Mouse (Mus musculus) midbrain, embryonic 15.5 days (tissue): ENCODE data around the gene Hspa1b. TPM values are rescaled to one million over a fixed set of nuclear protein-coding genes. Genes with fewer than 3 reads are reported as not detected.

Experiments used
- ATAC-seq: fragments of 200-750 bp; cut with Nextera tagmentation; replicated peaks from 2 replicates; pipeline ENCODE4 v1.8.0; 2017; ENCODE audit warnings: moderate TSS enrichment
- H3K27ac ChIP-seq: fragments of 300-500 bp; sonication (generic); 2 replicates; pipeline ENCODE4 v1.5.1; 2015; ENCODE audit warnings: mild to moderate bottlenecking, inconsistent platforms
- H3K27me3 ChIP-seq: fragments of 300-500 bp; sonication (generic); replicated peaks from 2 replicates; pipeline ENCODE4 v1.6.1; 2015; ENCODE audit warnings: inconsistent platforms
- H3K36me3 ChIP-seq: fragments of 300-500 bp; sonication (generic); replicated peaks from 2 replicates; pipeline ENCODE4 v1.6.1; 2015; ENCODE audit warnings: inconsistent platforms
- H3K4me1 ChIP-seq: fragments of 300-500 bp; sonication (generic); 2 replicates; pipeline ENCODE4 v1.6.1; 2015; ENCODE audit warnings: inconsistent platforms
- H3K4me2 ChIP-seq: fragments of 300-500 bp; sonication (generic); 2 replicates; pipeline ENCODE4 v1.6.1; 2015; ENCODE audit warnings: inconsistent platforms, mild to moderate bottlenecking, moderate library complexity
- H3K4me3 ChIP-seq: fragments of 300-500 bp; sonication (generic); 2 replicates; pipeline ENCODE4 v1.5.1; 2015; ENCODE audit warnings: mild to moderate bottlenecking, inconsistent platforms
- H3K9ac ChIP-seq: fragments of 300-500 bp; sonication (generic); 2 replicates; pipeline ENCODE4 v1.6.1; 2015; ENCODE audit warnings: mild to moderate bottlenecking, inconsistent platforms
- H3K9me3 ChIP-seq: fragments of 300-500 bp; sonication (generic); 2 replicates; pipeline ENCODE4 v1.6.1; 2016; ENCODE audit warnings: inconsistent platforms
- WGBS: fragments of 180-500 bp; shearing (Covaris S2); methylation state at CpG from one replicate; pipeline ENCODE4 v1.1.7; 2015; ENCODE audit warnings: mixed read lengths; 5-methylcytosine and 5-hydroxymethylcytosine counted together
- polyA plus RNA-seq: library from polyadenylated mRNA; unstranded; fragments of >200 nt; fragmentation: Nextera tagmentation; extraction: Ambion mirVana; gene quantifications from 2 replicates; pipeline ENCODE4 v1.2.1, GENCODE M21; 2015

Gene Hspa1b
- polyA plus RNA-seq, 1 experiment from 2014 or later, result 0.31 TPM

- 85% methylated on average over 8 of the region's 8 CpGs for WGBS
- no peak for ATAC-seq
- peak overlapping the region; percentile 88 for H3K9ac ChIP-seq
Measured at GRCm38 (mm10) chr17:34932287-34932686, 26.8 kb downstream of the Hspa1b start.

GRCm38 (mm10) chr17:34931735-34932098 is 27.3 kb downstream of the Hspa1b start:
- peak overlapping the region; percentile 93 for H3K4me3 ChIP-seq
- ATAC-seq, result peak; percentile 74
- no peaks in the 10 kb centered on the region for H3K27me3 ChIP-seq
- 9% methylated on average over 14 of the region's 14 CpGs for WGBS
- H3K36me3 ChIP-seq, result peaks cover 9% of the 10 kb centered on the region; the same call in 1 of the 2 replicates
- H3K4me1 ChIP-seq, result peaks cover 12% of the 10 kb centered on the region
- peak overlapping the region; percentile 81 for H3K4me2 ChIP-seq
- peak overlapping the region; percentile 77 for H3K27ac ChIP-seq
- no peaks in the 10 kb centered on the region for H3K9me3 ChIP-seq
- H3K9ac ChIP-seq, result peak overlapping the region; percentile 88

More at GRCm38 (mm10) chr17:34932287-34932686, 26.8 kb downstream of the Hspa1b start:
- H3K4me3 ChIP-seq, result peak overlapping the region; percentile 93
- H3K9me3 ChIP-seq, result no peaks in the 10 kb centered on the region
- H3K27ac ChIP-seq, result no peak overlapping the region
- H3K4me1 ChIP-seq, result peaks cover 12% of the 10 kb centered on the region
- peaks cover 9% of the 10 kb centered on the region; the same call in 1 of the 2 replicates for H3K36me3 ChIP-seq
- H3K4me2 ChIP-seq, result peak overlapping the region; percentile 81
- H3K27me3 ChIP-seq, result no peaks in the 10 kb centered on the region

- Histone ChIP-seq H3K4me2 (peak within 1 kb of the TSS; percentile 81), H3K27me3 (no peaks in the 10 kb centered on the region), H3K27ac (peak within 1 kb of the TSS; percentile 77), H3K9ac (peak within 1 kb of the TSS; percentile 88), H3K36me3 (peaks cover 9% of the 10 kb centered on the region; the same call in 1 of the 2 replicates), H3K4me1 (peaks cover 12% of the 10 kb centered on the region), H3K9me3 (no peaks in the 10 kb centered on the region), H3K4me3 (peak within 1 kb of the TSS; percentile 93)
- under 1% methylated on average over 38 of the region's 38 CpGs for WGBS
- peak; percentile 98 for ATAC-seq
Measured at GRCm38 (mm10) chr17:34931061-34931734, 27.8 kb downstream of the Hspa1b start, which contains the start of gene Neu1. Gene Neu1 (plus strand): TSS chr17:34931253.

GRCm38 (mm10) chr17:34928841-34929240 is 30.2 kb downstream of the Hspa1b start:
- no peaks in the 10 kb centered on the region for H3K9me3 ChIP-seq
- H3K4me1 ChIP-seq, result peaks cover 12% of the 10 kb centered on the region
- H3K4me3 ChIP-seq, result no peak overlapping the region
- H3K27ac ChIP-seq, result no peak overlapping the region
- ATAC-seq, result no peak
- no peak overlapping the region for H3K9ac ChIP-seq
- H3K4me2 ChIP-seq, result no peak overlapping the region
- 78% methylated on average over 4 of the region's 4 CpGs for WGBS
- 0 out of 2 replicates have a peak, but pooled peaks cover 3% of the 10 kb centered on the region for H3K36me3 ChIP-seq
- no peaks in the 10 kb centered on the region for H3K27me3 ChIP-seq

- 90% methylated on average over 18 of the region's 18 CpGs for WGBS
- H3K4me3 ChIP-seq, result no peak overlapping the region
- no peak for ATAC-seq
- H3K9ac ChIP-seq, result no peak overlapping the region
- no peaks in the 10 kb centered on the region for H3K36me3 ChIP-seq
- H3K4me1 ChIP-seq, result peaks cover 9% of the 10 kb centered on the region
- H3K4me2 ChIP-seq, result no peak overlapping the region
- no peaks in the 10 kb centered on the region for H3K27me3 ChIP-seq
- no peak overlapping the region for H3K27ac ChIP-seq
- H3K9me3 ChIP-seq, result no peaks in the 10 kb centered on the region
Measured at GRCm38 (mm10) chr17:34927306-34928019, 31.6 kb downstream of the Hspa1b start.

- ATAC-seq, result no peak
- H3K9ac ChIP-seq, result no peak overlapping the region
- WGBS, result 62% methylated on average over 5 of the region's 5 CpGs
- no peaks in the 10 kb centered on the region for H3K36me3 ChIP-seq
- H3K9me3 ChIP-seq, result no peaks in the 10 kb centered on the region
- H3K4me2 ChIP-seq, result no peak overlapping the region
- H3K4me3 ChIP-seq, result no peak overlapping the region
- H3K4me1 ChIP-seq, result no peaks in the 10 kb centered on the region
- no peak overlapping the region for H3K27ac ChIP-seq
- H3K27me3 ChIP-seq, result no peaks in the 10 kb centered on the region
Measured at GRCm38 (mm10) chr17:34924258-34924657, 34.8 kb downstream of the Hspa1b start.

- no peak for ATAC-seq
- no peaks in the 10 kb centered on the region for H3K36me3 ChIP-seq
Measured at GRCm38 (mm10) chr17:34922939-34923338, 36.1 kb downstream of the Hspa1b start.

GRCm38 (mm10) chr17:34917188-34917587 is 41.9 kb downstream of the Hspa1b start:
- no peak for ATAC-seq
- Histone ChIP-seq H3K9ac (no peak overlapping the region), H3K36me3 (peaks cover 17% of the 10 kb centered on the region), H3K27me3 (no peaks in the 10 kb centered on the region), H3K4me1 (no peaks in the 10 kb centered on the region), H3K27ac (no peak overlapping the region), H3K4me3 (no peak overlapping the region), H3K4me2 (no peak overlapping the region), H3K9me3 (no peaks in the 10 kb centered on the region)
- 79% methylated on average over 9 of the region's 9 CpGs for WGBS

More at GRCm38 (mm10) chr17:34922939-34923338, 36.1 kb downstream of the Hspa1b start:
- H3K4me3 ChIP-seq, result no peak overlapping the region
- H3K4me1 ChIP-seq, result no peaks in the 10 kb centered on the region
- no peaks in the 10 kb centered on the region for H3K27me3 ChIP-seq
- no peak overlapping the region for H3K9ac ChIP-seq
- no peaks in the 10 kb centered on the region for H3K9me3 ChIP-seq
- H3K27ac ChIP-seq, result no peak overlapping the region
- H3K4me2 ChIP-seq, result no peak overlapping the region
- 51% methylated on average over 6 of the region's 6 CpGs for WGBS

- no peak for ATAC-seq
- no peaks in the 10 kb centered on the region for H3K9me3 ChIP-seq
- 83% methylated on average over 5 of the region's 5 CpGs for WGBS
- H3K27ac ChIP-seq, result no peak overlapping the region
- no peaks in the 10 kb centered on the region for H3K27me3 ChIP-seq
- no peaks in the 10 kb centered on the region for H3K4me1 ChIP-seq
- H3K36me3 ChIP-seq, result peaks cover 26% of the 10 kb centered on the region
- no peak overlapping the region for H3K4me2 ChIP-seq
- no peak overlapping the region for H3K4me3 ChIP-seq
- no peak overlapping the region for H3K9ac ChIP-seq
Measured at GRCm38 (mm10) chr17:34916316-34916715, 42.7 kb downstream of the Hspa1b start.

GRCm38 (mm10) chr17:34915410-34915831 is 43.6 kb downstream of the Hspa1b start:
- no peak overlapping the region for H3K4me3 ChIP-seq
- H3K9me3 ChIP-seq, result no peaks in the 10 kb centered on the region
- WGBS, result 22% methylated on average over 11 of the region's 11 CpGs
- no peaks in the 10 kb centered on the region for H3K27me3 ChIP-seq
- H3K4me2 ChIP-seq, result no peak overlapping the region
- no peak for ATAC-seq
- H3K9ac ChIP-seq, result no peak overlapping the region
- no peak overlapping the region for H3K27ac ChIP-seq
- H3K36me3 ChIP-seq, result peaks cover 34% of the 10 kb centered on the region
- no peaks in the 10 kb centered on the region for H3K4me1 ChIP-seq

GRCm38 (mm10) chr17:34913930-34914665 is 44.9 kb downstream of the Hspa1b start, which contains the start of gene Slc44a4:
Gene Slc44a4 (plus strand): TSS chr17:34914466.
- 39% methylated on average over 18 of the region's 18 CpGs for WGBS
- Histone ChIP-seq H3K36me3 (peaks cover 48% of the 10 kb centered on the region), H3K9ac (no peak within 1 kb of the TSS), H3K4me2 (no peak within 1 kb of the TSS), H3K27me3 (no peaks in the 10 kb centered on the region), H3K4me1 (no peaks in the 10 kb centered on the region), H3K4me3 (no peak within 1 kb of the TSS), H3K9me3 (no peaks in the 10 kb centered on the region), H3K27ac (no peak within 1 kb of the TSS)
- ATAC-seq, result no peak

- Histone ChIP-seq H3K27ac (no peak overlapping the region), H3K4me3 (no peak overlapping the region), H3K4me1 (no peaks in the 10 kb centered on the region), H3K9me3 (no peaks in the 10 kb centered on the region), H3K9ac (no peak overlapping the region), H3K27me3 (no peaks in the 10 kb centered on the region), H3K36me3 (peaks cover 69% of the 10 kb centered on the region), H3K4me2 (no peak overlapping the region)
- WGBS, result 41% methylated on average over 5 of the region's 5 CpGs
- peak; percentile 64 for ATAC-seq
Measured at GRCm38 (mm10) chr17:34911945-34912351, 47.1 kb downstream of the Hspa1b start.
